Comparison of ENCODE assay signal across 8 mouse cellular contexts in the genomic region with DNA sequence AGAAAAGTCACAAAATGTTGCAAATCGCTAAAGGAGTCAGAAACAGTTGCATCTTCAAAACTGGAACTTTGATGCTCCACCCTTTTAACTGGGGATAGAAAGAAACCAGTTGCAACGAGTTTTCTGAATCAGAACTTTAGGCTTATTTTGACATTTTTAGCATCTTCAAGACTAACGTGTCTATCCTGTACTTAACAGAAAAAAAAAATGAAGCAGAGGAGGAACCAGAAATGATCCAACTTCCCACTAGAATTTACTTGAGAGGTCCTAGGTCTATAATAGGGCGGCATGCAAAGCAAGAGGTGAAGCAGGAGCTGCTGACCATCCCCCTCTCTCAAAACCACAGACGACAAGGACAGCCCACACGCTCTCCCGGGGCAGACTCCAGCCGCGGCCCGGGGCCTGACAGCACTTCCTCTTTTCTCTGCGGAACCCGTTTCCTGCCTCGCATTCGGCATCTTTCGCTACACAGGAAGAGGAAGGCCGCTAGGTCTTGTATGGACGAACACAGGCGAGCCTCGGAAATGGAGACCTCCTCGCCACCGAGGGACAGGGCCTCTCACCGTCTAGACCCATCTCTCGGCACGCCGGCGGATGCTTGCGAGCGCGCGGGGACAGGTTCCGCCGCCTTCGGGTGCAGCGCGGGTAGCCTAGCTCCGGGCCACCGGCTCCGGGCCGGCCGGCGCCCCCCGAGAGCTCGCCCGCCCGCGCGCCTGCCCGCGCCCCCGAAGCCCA. TPM values are rescaled to one million over a fixed set of nuclear protein-coding genes. Genes with fewer than 3 reads are reported as not detected.
DNase-seq lines count a peak whose midpoint lies in the region; ATAC-seq and TF ChIP-seq lines count a peak whose summit lies in the region.

No protein-coding gene starts in this region.

- H3K79me2 ChIP-seq in macrophage (ENCODE audit: inconsistent target), result peaks cover 69% of the 10 kb centered on the region

- H3K36me3 ChIP-seq in hindbrain, postnatal 0 days (ENCODE audit: insufficient read depth, low read length), result peaks cover 3% of the 10 kb centered on the region; the same call in 1 of the 2 replicates
- peaks cover 4% of the 10 kb centered on the region; the same call in 1 of the 2 replicates for H3K36me3 ChIP-seq in macrophage (ENCODE audit: inconsistent target)

- TF ChIP-seq CTCF in hindbrain, postnatal 0 days (IDR thresholded peaks at IDR 0.05; ENCODE audit: low read depth), result no peak
- no peak for TF ChIP-seq CTCF in left cerebral cortex, adult 2 months (IDR thresholded peaks at IDR 0.05)

- peak overlapping the region; percentile 87 for H3K9ac ChIP-seq in hindbrain, postnatal 0 days (replicated peaks; ENCODE audit: low read length)

- peak; percentile 75 for DNase-seq in adipocyte (ENCODE audit: low spot score)
- peak; percentile 40 to 56 for DNase-seq in gastrocnemius, adult 8-10 months (ENCODE audit: low spot score in 2 of 2)
- DNase-seq in hindbrain, postnatal 0 days (ENCODE audit: low spot score), result peak; percentile 83
- peak; percentile 59 to 67 for DNase-seq in left cerebral cortex, adult 2 months (ENCODE audit: extremely low spot score in 1 of 2, low spot score in 2 of 2)
- DNase-seq in right cerebral cortex, adult 2 months (ENCODE audit: low spot score in 2 of 2), result peak; percentile 71 to 76
- peak; percentile 52 for DNase-seq in urinary bladder, postnatal 25 days (ENCODE audit: low spot score)

- H3K4me2 ChIP-seq in hindbrain, postnatal 0 days (ENCODE audit: low read depth, low read length), result peak overlapping the region; percentile 76

- ATAC-seq in common myeloid progenitor, adult 5-6 weeks (replicated peaks; ENCODE audit: low read depth, poor library complexity, severe bottlenecking), result peak; percentile 76
- peak; percentile 82 for ATAC-seq in hindbrain, postnatal 0 days

- no peaks in the 10 kb centered on the region for H3K9me3 ChIP-seq in hindbrain, postnatal 0 days (ENCODE audit: low read length)

- H3K4me3 ChIP-seq in hindbrain, postnatal 0 days (ENCODE audit: low read length), result peak overlapping the region; percentile 92
- peak overlapping the region; percentile 78 for H3K4me3 ChIP-seq in left cerebral cortex, adult 2 months
- peak overlapping the region; percentile 48 for H3K4me3 ChIP-seq in macrophage (ENCODE audit: inconsistent target)

- WGBS in hindbrain, postnatal 0 days, result 2% methylated on average over 41 of the region's 50 CpGs
- WGBS in macrophage (ENCODE audit: missing documents), result under 1% methylated on average over 30 of the region's 50 CpGs

- no peaks in the 10 kb centered on the region for H3K27me3 ChIP-seq in hindbrain, postnatal 0 days (ENCODE audit: insufficient read depth, low read length)

- intact Hi-C loops in left cerebral cortex, adult 2 months (cut with DNase I), result loop anchor here (2.0 to 5.0 kb wide), 2 partner anchors 90 to 221 kb away; a partner anchor contains a TSS

- H3K4me1 ChIP-seq in hindbrain, postnatal 0 days (ENCODE audit: insufficient read depth, low read length), result peaks cover 4% of the 10 kb centered on the region; the same call in 1 of the 2 replicates

- H3K27ac ChIP-seq in hindbrain, postnatal 0 days, result peak overlapping the region; percentile 97
- H3K27ac ChIP-seq in left cerebral cortex, adult 2 months, result peak overlapping the region; percentile 86
- H3K27ac ChIP-seq in macrophage, result peak overlapping the region; percentile 66

RNA-seq across cellular contexts. Expression of a gene that starts 0.5 kb away (rescaled TPM):
- 234 and 249 TPM in 2 replicates for total RNA-seq in common myeloid progenitor, adult 5-6 weeks (2017)
- 10 to 100 TPM; 39.1 to 43.4 (median 39.7) TPM for total RNA-seq in gastrocnemius, adult 8-10 months (2022)
- total RNA-seq in hindbrain, postnatal 0 days (2014; rRNA removed), result 43.3 and 46.3 TPM in 2 replicates
- 166 and 171 TPM in 2 replicates for polyA plus RNA-seq in hindbrain, postnatal 0 days (2015; fragmentation: Nextera tagmentation; extraction: Ambion mirVana)
- 100 to 1,000 TPM; 258 to 277 TPM for total RNA-seq in left cerebral cortex, adult 2 months (2021)
- total RNA-seq in macrophage (2018; cell fraction: chromatin; rRNA removed), result 100 to 1,000 TPM; 215 to 470 (median 344) TPM
- 100 to 1,000 TPM; 413 to 619 (median 472) TPM for total RNA-seq in macrophage (2018; cell fraction: cytosol; rRNA removed)
- 100 to 1,000 TPM; 225 to 519 (median 379) TPM for total RNA-seq in macrophage (2018; cell fraction: nucleus; rRNA removed)
- polyA plus RNA-seq in macrophage (2018), result 228 to 455 TPM (median 329 TPM) in 3 replicates

Comparison
In these comparisons a context has a peak if more than half of its experiments do, and no peak if none do; other contexts are left out.
1. Peak in every context shown above with its lines: DNase-seq, ATAC-seq, H3K4me3 ChIP-seq and H3K27ac ChIP-seq.